22 mouse cellular contexts compared by ENCODE assay signal in the genomic region with DNA sequence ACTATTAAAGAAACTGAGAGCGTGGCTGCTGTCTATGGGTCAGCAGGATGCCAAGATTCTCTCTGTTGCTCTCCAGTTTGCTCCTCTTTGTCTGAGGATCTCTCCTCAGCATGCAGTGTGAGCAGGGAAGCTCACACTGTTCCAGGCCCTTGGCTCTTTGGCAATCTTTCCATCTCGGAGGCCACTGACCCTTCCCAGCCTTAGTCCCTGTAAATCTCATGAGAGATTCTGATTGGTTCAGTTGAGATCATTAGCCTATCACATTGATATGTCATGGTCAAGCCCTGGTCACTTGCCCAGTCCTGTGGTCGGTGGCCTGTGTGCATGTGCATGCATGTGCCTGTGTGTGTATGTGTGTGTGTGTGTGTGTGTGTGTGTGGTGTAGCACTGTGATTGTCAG.
DNase-seq lines count a peak whose midpoint lies in the region; ATAC-seq and TF ChIP-seq lines count a peak whose summit lies in the region.
"Had no signal": no experiment of that assay in that cellular context is flagged by ENCODE, and none has a peak within 500 bp of the region (broad histone marks: within the 10 kb centered on the region; RNA-seq: fewer than 3 reads in every experiment).

No protein-coding gene starts in this region.

- no peak overlapping the region for H3K9ac ChIP-seq in hindbrain, postnatal 0 days (replicated peaks; ENCODE audit: low read length)
- H3K9ac ChIP-seq in hindbrain, embryonic 13.5 days = no peak overlapping the region
- no peak overlapping the region for H3K9ac ChIP-seq in lung, embryonic 14.5 days
- H3K9ac ChIP-seq: embryonic facial prominence, embryonic 13.5 days; forebrain, embryonic 12.5 days; forebrain, embryonic 15.5 days; heart, embryonic 12.5 days; heart, embryonic 15.5 days had no signal

- no peak for TF ChIP-seq CTCF in hindbrain, postnatal 0 days (IDR thresholded peaks at IDR 0.05; ENCODE audit: low read depth)
- no peak for TF ChIP-seq CTCF in lung, embryonic 14.5 days (IDR thresholded peaks at IDR 0.05; ENCODE audit: low read depth)

- ATAC-seq in hindbrain, postnatal 0 days = peak; percentile 60; the same call in 1 of the 2 replicates
- no peak for ATAC-seq in hindbrain, embryonic 13.5 days (ENCODE audit: low FRiP score)
- peak; percentile 28; the same call in 1 of the 2 replicates for ATAC-seq in lung, embryonic 14.5 days (ENCODE audit: insufficient read depth)
- ATAC-seq: activated CD4-positive, CD25-positive, alpha-beta regulatory T cell, adult 4 months; forebrain, embryonic 15.5 days had no signal

- H3K9me3 ChIP-seq in hindbrain, postnatal 0 days (ENCODE audit: low read length) = no peaks in the 10 kb centered on the region
- H3K9me3 ChIP-seq in hindbrain, embryonic 13.5 days = no peaks in the 10 kb centered on the region
- H3K9me3 ChIP-seq in lung, embryonic 14.5 days (ENCODE audit: low read depth, low read length) = no peaks in the 10 kb centered on the region
- H3K9me3 ChIP-seq: embryonic facial prominence, embryonic 10.5 days; embryonic facial prominence, embryonic 13.5 days; forebrain, embryonic 12.5 days; forebrain, embryonic 15.5 days; heart, embryonic 12.5 days; heart, embryonic 15.5 days had no signal

- no peaks in the 10 kb centered on the region for H3K27me3 ChIP-seq in hindbrain, postnatal 0 days (ENCODE audit: insufficient read depth, low read length)
- H3K27me3 ChIP-seq in hindbrain, embryonic 13.5 days = no peaks in the 10 kb centered on the region
- no peaks in the 10 kb centered on the region for H3K27me3 ChIP-seq in lung, embryonic 14.5 days (ENCODE audit: insufficient read depth, low read length)
- H3K27me3 ChIP-seq: embryonic facial prominence, embryonic 13.5 days; forebrain, embryonic 12.5 days; forebrain, embryonic 15.5 days; heart, embryonic 15.5 days had no signal

- no peak overlapping the region for H3K27ac ChIP-seq in hindbrain, postnatal 0 days
- no peak overlapping the region for H3K27ac ChIP-seq in hindbrain, embryonic 13.5 days
- H3K27ac ChIP-seq in lung, embryonic 14.5 days (ENCODE audit: low read depth) = no peak overlapping the region
- H3K27ac ChIP-seq: embryonic facial prominence, embryonic 10.5 days; embryonic facial prominence, embryonic 13.5 days; forebrain, embryonic 12.5 days; forebrain, embryonic 15.5 days; heart, embryonic 15.5 days had no signal

- no peak overlapping the region for H3K4me2 ChIP-seq in hindbrain, postnatal 0 days (ENCODE audit: low read depth, low read length)
- no peak overlapping the region for H3K4me2 ChIP-seq in hindbrain, embryonic 13.5 days
- H3K4me2 ChIP-seq in lung, embryonic 14.5 days = no peak overlapping the region
- H3K4me2 ChIP-seq: embryonic facial prominence, embryonic 13.5 days; forebrain, embryonic 12.5 days; forebrain, embryonic 15.5 days; heart, embryonic 12.5 days; heart, embryonic 15.5 days had no signal

- H3K36me3 ChIP-seq in hindbrain, postnatal 0 days (ENCODE audit: insufficient read depth, low read length) = no peaks in the 10 kb centered on the region
- no peaks in the 10 kb centered on the region for H3K36me3 ChIP-seq in hindbrain, embryonic 13.5 days
- H3K36me3 ChIP-seq in lung, embryonic 14.5 days (ENCODE audit: insufficient read depth) = no peaks in the 10 kb centered on the region
- H3K36me3 ChIP-seq: embryonic facial prominence, embryonic 10.5 days; embryonic facial prominence, embryonic 13.5 days; forebrain, embryonic 12.5 days; forebrain, embryonic 15.5 days; heart, embryonic 12.5 days; heart, embryonic 15.5 days had no signal

- DNase-seq in gastrocnemius, adult 18-20 months (ENCODE audit: low spot score) = peak; percentile 9
- DNase-seq in gastrocnemius, adult 8-10 months (ENCODE audit: low spot score in 2 of 2) = no peak
- no peak for DNase-seq in hindbrain, postnatal 0 days (ENCODE audit: low spot score)
- no peak for DNase-seq in lung, embryonic 14.5 days
- no peak for DNase-seq in lung, postnatal 25 days (ENCODE audit: low spot score)
- DNase-seq in skeletal muscle tissue, adult 2 months (ENCODE audit: low read depth, low spot score) = peak; percentile 45
- DNase-seq: adrenal gland, adult 8-10 months; adrenal gland, postnatal 25 days; cerebellum, adult 11-12 months; cerebellum, adult 8-10 months; cerebellum, postnatal 36 days; embryo, embryonic 11 days; gastrocnemius, postnatal 14 days had no signal

- H3K4me1 ChIP-seq in hindbrain, postnatal 0 days (ENCODE audit: insufficient read depth, low read length) = no peaks in the 10 kb centered on the region; the same call in 1 of the 2 replicates
- H3K4me1 ChIP-seq in hindbrain, embryonic 13.5 days (replicated peaks) = 0 out of 2 replicates have a peak, but pooled peaks cover 6% of the 10 kb centered on the region
- peaks cover 2% of the 10 kb centered on the region; the same call in 1 of the 2 replicates for H3K4me1 ChIP-seq in lung, embryonic 14.5 days (ENCODE audit: insufficient read depth)
- H3K4me1 ChIP-seq: embryonic facial prominence, embryonic 10.5 days; forebrain, embryonic 12.5 days; forebrain, embryonic 15.5 days; heart, embryonic 12.5 days; heart, embryonic 15.5 days had no signal

- 48% methylated on average over 3 of the region's 3 CpGs for WGBS in hindbrain, postnatal 0 days
- WGBS in hindbrain, embryonic 13.5 days = 70% methylated on average over 3 of the region's 3 CpGs
- 70% methylated on average over 3 of the region's 3 CpGs for WGBS in lung, embryonic 14.5 days

- no peak overlapping the region for H3K4me3 ChIP-seq in hindbrain, postnatal 0 days (ENCODE audit: low read length)
- H3K4me3 ChIP-seq in hindbrain, embryonic 13.5 days = no peak overlapping the region
- no peak overlapping the region for H3K4me3 ChIP-seq in lung, embryonic 14.5 days (ENCODE audit: low read depth, low read length)
- H3K4me3 ChIP-seq: embryonic facial prominence, embryonic 10.5 days; embryonic facial prominence, embryonic 13.5 days; erythroblast, embryonic 14.5 days; forebrain, embryonic 12.5 days; forebrain, embryonic 15.5 days; heart, embryonic 12.5 days; heart, embryonic 15.5 days had no signal

Comparison
In these comparisons a context has a peak if more than half of its experiments do, and no peak if none do; other contexts are left out.
1. DNase-seq: peak in gastrocnemius, adult 18-20 months (single experiment) and skeletal muscle tissue, adult 2 months (single experiment); none in gastrocnemius, adult 8-10 months (0 of 2), hindbrain, postnatal 0 days (single experiment), lung, embryonic 14.5 days (single experiment) and lung, postnatal 25 days (single experiment).